Mouse (Mus musculus): Measurements from ENCODE around the gene Cd55b. TPM values are rescaled to one million over a fixed set of nuclear protein-coding genes. Genes with fewer than 3 reads are reported as not detected.

Cd55b gene
- not detected for polyA plus RNA-seq (2017; shearing (Covaris generic))

GRCm38 (mm10) chr1:130422664-130423111 is at the start of gene Cd55b:
Gene Cd55b (minus strand): TSS chr1:130423009.

DNA sequence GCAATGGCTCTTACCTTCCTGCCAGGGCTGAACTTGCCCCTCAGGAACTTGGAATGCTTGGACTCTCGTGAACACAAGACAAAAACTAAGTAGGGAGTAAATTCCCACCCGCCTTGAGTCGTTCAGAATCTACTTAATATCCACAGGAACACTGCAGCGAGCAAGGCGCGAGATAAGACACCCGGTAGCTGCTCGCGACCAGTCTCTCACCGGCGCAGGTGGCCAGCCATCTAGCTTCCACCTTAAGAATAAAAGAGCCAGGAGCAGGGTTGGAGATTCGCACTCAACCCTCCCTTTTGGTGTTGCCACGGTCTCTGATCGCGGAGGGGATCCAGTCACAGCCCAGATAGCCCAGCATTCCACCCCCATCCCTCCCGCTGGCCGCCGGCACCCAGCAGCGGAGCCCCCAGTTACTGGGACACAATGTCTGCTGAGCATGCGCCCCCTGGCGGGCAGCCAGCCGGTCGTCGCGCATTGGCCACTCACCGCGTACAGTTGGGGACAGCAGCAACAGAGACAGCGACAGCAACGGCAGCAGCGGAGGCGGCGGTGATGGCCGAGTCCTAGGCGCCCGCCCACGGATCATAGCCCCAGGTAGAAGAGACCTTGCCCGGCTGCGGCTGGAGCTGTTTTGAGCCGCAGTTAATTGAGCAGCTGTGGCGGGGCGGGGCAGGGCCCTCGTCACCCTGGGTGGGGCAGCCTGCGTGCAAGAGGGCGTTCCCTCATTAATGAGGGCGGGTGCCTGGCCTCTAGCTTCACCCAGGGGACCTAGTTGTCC is 39.5 kb upstream of the Cd55b start, which contains the start of gene Cd55:
Gene Cd55, minus strand, starts transcription at position 661 of the 778 bp plus-strand sequence.

Other genes starting within 250 kb of the Cd55b start
- gene Cd55, start 39.7 kb upstream of the Cd55b start, polyA plus RNA-seq (2017; shearing (Covaris generic)): 58.2 TPM
- gene Zp3r, start 206.6 kb upstream of the Cd55b start, polyA plus RNA-seq (2017; shearing (Covaris generic)): not detected
- not detected for gene C4bp, start 238.6 kb upstream of the Cd55b start, polyA plus RNA-seq (2017; shearing (Covaris generic))